Mouse (Mus musculus) C2C12 (cell line): ENCODE measurements around the gene Caps2.

Experiments used
- CEBPB ChIP-seq: IDR thresholded peaks from one replicate; pipeline ENCODE4 v1.6.1; 2011; ENCODE audit warnings: low read depth, mild to moderate bottlenecking, control low read depth, moderate library complexity
- CTCF ChIP-seq: IDR thresholded peaks from one replicate; pipeline ENCODE4 v1.5.1; 2011; ENCODE audit not compliant: control insufficient read depth, insufficient read depth, insufficient read length
- FOSL1 ChIP-seq: IDR thresholded peaks from one replicate; pipeline ENCODE4 v1.8.0; 2011; ENCODE audit warnings: mild to moderate bottlenecking, low read length; ENCODE audit not compliant: poor library complexity, insufficient read depth, severe bottlenecking
- MAX ChIP-seq: IDR thresholded peaks from one replicate; pipeline ENCODE4 v1.6.1; 2011; ENCODE audit warnings: mild to moderate bottlenecking, control low read depth
- MYOD1 ChIP-seq: IDR thresholded peaks from one replicate; pipeline ENCODE4 v1.6.1; 2011; ENCODE audit warnings: low read depth; ENCODE audit not compliant: control insufficient read depth, insufficient read length
- MYOG ChIP-seq: IDR thresholded peaks from one replicate; pipeline ENCODE4 v1.6.1; 2011; ENCODE audit not compliant: control insufficient read depth, insufficient read length; ENCODE audit errors: extremely low read depth
- USF1 ChIP-seq: IDR thresholded peaks from one replicate; pipeline ENCODE4 v1.6.1; 2011; ENCODE audit warnings: low read depth, mild to moderate bottlenecking, control low read depth, moderate library complexity

DNA sequence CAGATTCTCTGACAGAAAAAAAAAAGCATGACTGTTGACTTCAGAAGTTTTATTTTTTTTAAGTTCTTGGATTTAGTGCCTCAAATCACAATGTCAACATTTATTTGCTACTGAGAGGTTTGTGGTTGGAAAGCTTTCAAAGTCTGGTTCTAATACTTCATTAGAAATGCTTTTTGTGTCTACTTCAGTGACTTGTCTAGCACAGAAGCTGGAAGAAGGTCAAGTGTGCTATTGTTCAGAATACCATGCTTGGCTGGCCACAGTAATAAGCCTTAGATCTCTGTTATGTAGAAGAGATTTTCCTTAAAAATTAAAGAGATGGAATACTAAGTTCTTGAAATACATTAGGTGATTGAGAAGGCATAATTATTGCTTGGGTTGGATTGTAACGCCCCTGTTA lies 63.7 kb downstream of the Caps2 start:
- TF ChIP-seq MYOD1 (no peak), MAX (no peak), CTCF (no peak), USF1 (no peak), CEBPB (no peak), MYOG (no peak), FOSL1 (no peak)
